Mouse (Mus musculus) cerebellum, adult 2 months (tissue): Measurements from ENCODE around the gene Taar1. TPM values are rescaled to one million over a fixed set of nuclear protein-coding genes. Genes with fewer than 3 reads are reported as not detected.

ENCODE experiments used
- DNase-seq, 2 experiments: peaks; one replicate each; pipeline ENCODE4 v3.0.0; 2021
- H3K27ac ChIP-seq: fragments of 200-500 bp; 2 replicates; pipeline ENCODE4 v1.5.1; 2012; ENCODE audit warnings: low read length, control low read depth, inconsistent platforms; ENCODE audit not compliant: insufficient read depth
- H3K27me3 ChIP-seq: fragments of 200-500 bp; 2 replicates; pipeline ENCODE4 v1.6.1; 2012; ENCODE audit warnings: inconsistent platforms, mild to moderate bottlenecking, low read length, moderate library complexity; ENCODE audit not compliant: control insufficient read depth, insufficient read depth
- H3K4me1 ChIP-seq: fragments of 200-500 bp; 2 replicates; pipeline ENCODE4 v1.6.1; 2011; ENCODE audit warnings: low read length; ENCODE audit not compliant: control insufficient read depth, insufficient read depth
- H3K4me3 ChIP-seq: fragments of 200-500 bp; replicated peaks from 2 replicates; pipeline ENCODE3; 2011; ENCODE audit warnings: mild to moderate bottlenecking, low read depth, low read length, control low read depth; ENCODE audit not compliant: insufficient read depth
- CTCF ChIP-seq: fragments of 200-500 bp; IDR thresholded peaks from 2 replicates; pipeline ENCODE4 v1.5.1; 2011; ENCODE audit warnings: low read depth, mild to moderate bottlenecking, control low read depth, low read length, moderate library complexity, borderline replicate concordance; ENCODE audit not compliant: insufficient read depth
- POLR2A ChIP-seq: fragments of 200-500 bp; IDR thresholded peaks from 2 replicates; pipeline ENCODE4 v1.6.1; 2011; ENCODE audit warnings: low read length, control low read depth, borderline replicate concordance; ENCODE audit not compliant: insufficient read depth
- WGBS: fragments of 180-500 bp; shearing (Covaris S2); methylation state at CpG from one replicate; pipeline ENCODE4 v1.1.7; 2018; 5-methylcytosine and 5-hydroxymethylcytosine counted together
- polyA plus RNA-seq: library from polyadenylated mRNA; depleted of rRNA; stranded (reverse); fragments of >200 nt; gene quantifications from 2 replicates; pipeline ENCODE4 v1.2.3, GENCODE M21; 2012; rRNA removed

The Taar1 gene
- polyA plus RNA-seq, 1 experiment: not detected

DNA sequence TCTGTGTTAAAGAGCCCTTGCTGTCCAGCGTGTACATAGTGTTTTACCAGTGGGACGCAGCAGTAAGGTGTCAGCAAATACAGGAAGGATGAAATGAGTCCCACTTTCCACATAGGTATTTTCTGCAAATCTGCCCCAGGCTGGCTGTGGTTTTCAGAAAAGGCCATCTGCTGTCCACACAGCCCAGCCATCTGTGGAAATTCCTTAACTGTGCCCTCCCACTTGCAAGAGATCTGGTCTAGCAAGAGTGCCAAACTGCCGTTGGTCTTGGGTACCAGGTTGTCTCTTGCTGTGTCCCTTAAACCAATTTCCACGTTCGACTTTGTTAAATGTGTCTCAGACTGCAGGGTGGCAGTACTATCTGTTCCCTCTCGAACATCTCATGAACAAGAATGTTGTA is 31.6 kb downstream of the Taar1 start:
- Histone ChIP-seq H3K27me3 (no peaks in the 10 kb centered on the region), H3K4me1 (peaks cover 12% of the 10 kb centered on the region), H3K27ac (peak overlapping the region; percentile 71; the same call in 1 of the 2 replicates), H3K4me3 (no peak overlapping the region)
- DNase-seq: peak; percentile 66 to 79
- 9% methylated on average over 6 of the region's 6 CpGs for WGBS
- peak; percentile 18; the same call in 1 of the 2 replicates for TF ChIP-seq CTCF
- TF ChIP-seq POLR2A: no peak

DNA sequence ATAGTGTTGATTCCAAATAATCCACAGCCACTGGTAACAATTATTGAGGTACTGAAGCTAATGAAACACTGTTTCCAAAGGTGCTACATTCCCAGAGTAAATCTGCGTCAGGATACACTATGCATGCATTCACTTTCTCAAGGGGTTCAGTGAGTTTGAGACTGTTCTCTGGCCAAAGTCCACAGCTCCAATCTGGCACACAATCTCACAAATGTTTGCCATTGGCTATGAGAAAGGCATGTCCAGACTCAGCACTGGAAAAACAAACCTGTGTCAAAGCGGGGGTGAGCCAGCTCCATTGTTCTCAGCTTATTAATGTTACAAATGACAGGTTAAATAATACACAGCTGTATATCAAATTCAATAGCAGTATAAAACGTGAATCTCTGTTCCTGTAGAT is 38.9 kb downstream of the Taar1 start:
- Histone ChIP-seq H3K27me3 (no peaks in the 10 kb centered on the region), H3K4me3 (no peak overlapping the region), H3K4me1 (peaks cover 2% of the 10 kb centered on the region; the same call in 1 of the 2 replicates), H3K27ac (no peak overlapping the region)
- peak in 1 of 2 experiments; percentile 20 for DNase-seq
- TF ChIP-seq CTCF (no peak), POLR2A (no peak)
- 22% methylated on average over 3 of the region's 3 CpGs for WGBS

DNA sequence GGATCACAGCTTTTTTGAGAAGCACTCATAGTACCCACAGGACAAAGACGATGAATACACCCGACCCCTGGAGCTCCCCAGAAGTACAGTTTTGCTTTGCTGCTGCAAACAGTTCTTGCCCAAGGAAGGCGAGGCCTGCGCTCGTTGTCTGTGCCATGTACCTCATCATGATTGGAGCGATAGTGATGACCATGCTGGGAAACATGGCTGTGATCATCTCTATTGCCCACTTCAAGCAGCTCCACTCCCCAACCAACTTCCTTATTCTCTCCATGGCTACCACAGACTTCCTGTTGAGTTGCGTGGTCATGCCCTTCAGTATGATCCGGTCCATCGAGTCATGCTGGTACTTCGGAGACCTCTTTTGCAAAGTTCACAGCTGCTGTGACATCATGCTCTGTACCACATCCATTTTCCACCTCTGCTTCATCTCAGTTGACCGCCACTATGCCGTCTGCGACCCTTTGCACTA is 40.3 kb downstream of the Taar1 start, which contains the start of gene Taar4:
Taar4 (plus strand) TSS at position 51 of the 472 bp plus-strand sequence.
- Histone ChIP-seq H3K27me3 (no peaks in the 10 kb centered on the region), H3K27ac (no peak within 1 kb of the TSS), H3K4me3 (no peak within 1 kb of the TSS), H3K4me1 (peaks cover 2% of the 10 kb centered on the region; the same call in 1 of the 2 replicates)
- TF ChIP-seq CTCF (no peak), POLR2A (no peak)
- 94% methylated on average over 13 of the region's 13 CpGs for WGBS
- DNase-seq: no peak

DNA sequence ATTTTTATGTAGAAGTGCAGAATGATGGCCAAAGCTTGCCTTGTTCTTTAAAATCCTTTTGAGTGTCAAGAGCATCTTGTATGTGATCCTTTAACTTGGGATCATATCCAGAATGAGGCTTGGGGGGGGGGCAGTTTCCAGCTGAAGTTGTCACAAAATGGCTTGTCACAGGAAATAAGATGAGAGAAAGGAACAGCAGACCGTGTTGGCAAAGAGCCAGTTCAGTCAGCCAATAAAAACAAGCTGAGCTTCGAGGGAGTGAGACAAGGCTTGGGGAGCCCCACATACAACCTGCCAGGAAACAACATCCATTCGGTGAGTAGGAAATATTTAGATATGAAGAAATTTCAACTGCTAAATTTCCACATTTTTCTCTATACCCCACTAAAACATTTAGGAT is 43.3 kb downstream of the Taar1 start:
- TF ChIP-seq POLR2A (no peak), CTCF (no peak)
- H3K4me3 ChIP-seq: no peak overlapping the region
- no peaks in the 10 kb centered on the region for H3K27me3 ChIP-seq
- H3K4me1 ChIP-seq: peaks cover 2% of the 10 kb centered on the region; the same call in 1 of the 2 replicates
- 12% methylated on average over 3 of the region's 3 CpGs for WGBS
- no peak for DNase-seq
- H3K27ac ChIP-seq: no peak overlapping the region

DNA sequence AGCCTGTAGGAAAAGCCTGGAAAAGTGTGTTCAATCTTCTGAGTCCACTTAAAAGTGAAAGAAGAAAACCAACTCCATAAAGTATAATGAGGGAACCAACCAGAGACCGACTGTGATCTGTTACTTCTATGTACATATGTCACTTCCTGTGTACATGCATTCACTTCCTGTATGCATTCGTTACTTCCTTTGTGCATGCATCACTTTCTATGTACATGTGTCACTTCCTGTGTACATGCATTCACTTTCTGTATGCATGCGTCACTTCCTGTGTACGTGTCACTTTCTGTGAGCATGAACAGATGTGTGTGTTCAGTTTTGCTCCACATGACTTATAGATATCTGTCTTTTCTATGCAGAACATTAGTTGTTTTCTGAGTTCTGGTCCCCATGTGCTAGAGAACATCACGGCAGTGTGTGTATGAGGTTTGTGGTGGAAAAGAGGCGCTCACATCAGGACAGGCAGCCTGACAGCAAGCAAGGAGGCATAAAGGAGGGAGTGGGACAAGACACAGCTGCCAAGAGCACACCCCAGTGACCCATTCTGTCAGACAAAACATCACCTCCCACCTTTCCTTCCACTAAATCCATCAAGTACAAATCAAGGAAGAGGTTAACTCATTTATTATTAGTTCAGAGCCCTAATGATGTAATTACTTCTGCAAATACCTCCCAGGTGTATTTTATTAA is 44.9 kb downstream of the Taar1 start:
- no peak overlapping the region for H3K27ac ChIP-seq
- no peaks in the 10 kb centered on the region for H3K27me3 ChIP-seq
- H3K4me1 ChIP-seq: no peaks in the 10 kb centered on the region
- WGBS: 92% methylated on average over 6 of the region's 6 CpGs
- no peak for DNase-seq
- H3K4me3 ChIP-seq: no peak overlapping the region
- TF ChIP-seq POLR2A (no peak), CTCF (no peak)

DNA sequence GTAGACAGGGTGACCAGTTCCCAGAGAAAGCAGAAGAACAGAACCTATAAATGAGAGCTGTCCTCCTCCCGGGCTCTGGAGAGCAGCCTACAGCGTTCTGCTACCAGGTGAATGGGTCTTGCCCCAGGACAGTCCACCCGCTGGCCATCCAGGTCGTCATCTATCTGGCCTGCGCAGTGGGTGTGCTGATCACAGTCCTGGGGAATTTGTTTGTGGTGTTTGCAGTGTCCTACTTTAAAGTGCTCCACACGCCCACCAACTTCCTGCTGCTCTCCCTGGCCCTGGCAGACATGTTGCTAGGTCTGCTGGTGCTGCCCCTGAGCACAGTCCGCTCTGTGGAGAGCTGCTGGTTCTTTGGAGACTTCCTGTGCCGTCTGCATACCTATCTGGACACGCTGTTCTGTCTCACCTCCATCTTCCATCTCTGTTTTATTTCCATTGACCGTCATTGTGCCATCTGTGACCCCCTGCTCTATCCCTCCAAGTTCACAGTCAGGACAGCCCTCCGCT is 50.6 kb downstream of the Taar1 start, which contains the start of gene Taar5:
Taar5 (plus strand) TSS at position 51 of the 510 bp plus-strand sequence.
- TF ChIP-seq CTCF (no peak), POLR2A (no peak)
- DNase-seq: no peak
- H3K27me3 ChIP-seq: no peaks in the 10 kb centered on the region
- no peak within 1 kb of the TSS for H3K27ac ChIP-seq
- WGBS: 64% methylated on average over 11 of the region's 11 CpGs
- H3K4me3 ChIP-seq: no peak within 1 kb of the TSS
- H3K4me1 ChIP-seq: peaks cover 15% of the 10 kb centered on the region

Other genes with a start within 250 kb of the Taar1 start
- gene Rps12, start 133.1 kb upstream of the Taar1 start, polyA plus RNA-seq: 979 and 1,058 TPM in 2 replicates
- 17.6 and 18.1 TPM in 2 replicates for gene Slc18b1, start 123.4 kb upstream of the Taar1 start, polyA plus RNA-seq
- gene Vnn3, start 68.9 kb upstream of the Taar1 start, polyA plus RNA-seq: 0.05 TPM in 1 of 2 replicates, not detected in the other
- 0.05 and 0.11 TPM in 2 replicates for gene Vnn1, start 25.7 kb upstream of the Taar1 start, polyA plus RNA-seq
- gene Taar2, start 18.2 kb downstream of the Taar1 start, polyA plus RNA-seq: not detected in 2 replicates
- gene Taar3, start 29.2 kb downstream of the Taar1 start, polyA plus RNA-seq: not detected in 2 replicates
- not detected in 2 replicates for gene Taar4, start 40.1 kb downstream of the Taar1 start, polyA plus RNA-seq
- not detected in 2 replicates for gene Taar5, start 50.4 kb downstream of the Taar1 start, polyA plus RNA-seq
- not detected in 2 replicates for gene Taar6, start 65.3 kb downstream of the Taar1 start, polyA plus RNA-seq
- not detected in 2 replicates for gene Taar7a, start 73.1 kb downstream of the Taar1 start, polyA plus RNA-seq
- not detected in 2 replicates for gene Taar7b, start 79.6 kb downstream of the Taar1 start, polyA plus RNA-seq
- not detected in 2 replicates for gene Taar7d, start 106.9 kb downstream of the Taar1 start, polyA plus RNA-seq
- gene Taar7e, start 117.3 kb downstream of the Taar1 start, polyA plus RNA-seq: not detected in 2 replicates
- not detected in 2 replicates for gene Taar7f, start 129.2 kb downstream of the Taar1 start, polyA plus RNA-seq
- not detected in 2 replicates for gene Taar8a, start 156.1 kb downstream of the Taar1 start, polyA plus RNA-seq
- gene Taar8b, start 171.9 kb downstream of the Taar1 start, polyA plus RNA-seq: not detected in 2 replicates
- gene Taar8c, start 181.6 kb downstream of the Taar1 start, polyA plus RNA-seq: not detected in 2 replicates
- gene Taar9, start 189.2 kb downstream of the Taar1 start, polyA plus RNA-seq: not detected in 2 replicates
- gene Stx7, start 228.9 kb downstream of the Taar1 start, polyA plus RNA-seq: 146 and 147 TPM in 2 replicates